Mouse (Mus musculus) liver, adult (tissue): Measurements from ENCODE around the gene Tchhl1.

ENCODE experiments used
- GATA4 ChIP-seq: IDR thresholded peaks from 2 replicates; pipeline ENCODE4 v1.6.1; 2014; ENCODE audit warnings: mild to moderate bottlenecking, low read length; ENCODE audit not compliant: insufficient replicate concordance

Gene Tchhl1

GRCm38 (mm10) chr3:93468561-93468960 is at the start of gene Tchhl1:
Tchhl1 (plus strand) TSS chr3:93468754.
- TF ChIP-seq GATA4, result no peak

- no peak for TF ChIP-seq GATA4
These were observed 36.9 kb upstream of the Tchhl1 start for GRCm38 (mm10) chr3:93431673-93432072.

GRCm38 (mm10) chr3:93442030-93442429 is 26.5 kb upstream of the Tchhl1 start, which contains the start of gene Tchh:
Tchh (plus strand) TSS chr3:93442330.
- TF ChIP-seq GATA4, result no peak

GRCm38 (mm10) chr3:93443501-93444101 is 25.0 kb upstream of the Tchhl1 start:
- TF ChIP-seq GATA4, result no peak

- TF ChIP-seq GATA4, result no peak
These were observed 24.0 kb upstream of the Tchhl1 start for GRCm38 (mm10) chr3:93444343-93445164.

GRCm38 (mm10) chr3:93445165-93445705 is 23.3 kb upstream of the Tchhl1 start:
- TF ChIP-seq GATA4, result no peak

- no peak for TF ChIP-seq GATA4
These were observed 22.3 kb upstream of the Tchhl1 start for GRCm38 (mm10) chr3:93446128-93446755.

- no peak for TF ChIP-seq GATA4
These were observed 21.3 kb upstream of the Tchhl1 start for GRCm38 (mm10) chr3:93447138-93447841.

GRCm38 (mm10) chr3:93466556-93466955 is 2.0 kb upstream of the Tchhl1 start:
- no peak for TF ChIP-seq GATA4

- no peak for TF ChIP-seq GATA4
These were observed 1.4 kb upstream of the Tchhl1 start for GRCm38 (mm10) chr3:93467130-93467529.

GRCm38 (mm10) chr3:93469629-93470028 is 1.1 kb downstream of the Tchhl1 start:
- TF ChIP-seq GATA4, result peak; percentile 44; the same call in 1 of the 2 replicates

- TF ChIP-seq GATA4, result no peak
These were observed 11.5 kb downstream of the Tchhl1 start for GRCm38 (mm10) chr3:93480053-93480452.

- TF ChIP-seq GATA4, result no peak
These were observed 13.5 kb downstream of the Tchhl1 start for GRCm38 (mm10) chr3:93481982-93482616.

GRCm38 (mm10) chr3:93485611-93486010 is 17.1 kb downstream of the Tchhl1 start:
- no peak for TF ChIP-seq GATA4

- no peak for TF ChIP-seq GATA4
These were observed 20.0 kb downstream of the Tchhl1 start for GRCm38 (mm10) chr3:93488541-93488940.

GRCm38 (mm10) chr3:93492176-93492575 is 23.6 kb downstream of the Tchhl1 start:
- no peak for TF ChIP-seq GATA4
